Mouse (Mus musculus) CH12.LX (cell line): ENCODE measurements around the gene Eef1g. TPM values are rescaled to one million over a fixed set of nuclear protein-coding genes. Genes with fewer than 3 reads are reported as not detected.

Experiments
- DNase-seq: peaks from one replicate; pipeline ENCODE4 v3.0.0-alpha.2; 2013; ENCODE audit errors: extremely low read depth
- H3K27ac ChIP-seq: 2 replicates; pipeline ENCODE4 v1.5.1; 2012; ENCODE audit warnings: low read depth, mild to moderate bottlenecking, control low read depth, moderate library complexity; ENCODE audit not compliant: insufficient read depth
- H3K27me3 ChIP-seq: replicated peaks from 2 replicates; pipeline ENCODE3; 2012; ENCODE audit warnings: inconsistent platforms
- H3K36me3 ChIP-seq, 2 experiments: replicated peaks in 1 of 2; 2 replicates each; pipeline versions ENCODE3 to v1.6.1; 2012; ENCODE audit warnings: inconsistent platforms in 1 of 2, low read length in 1 of 2, mild to moderate bottlenecking in 1 of 2, mixed read lengths in 1 of 2, moderate library complexity in 1 of 2; ENCODE audit not compliant: control insufficient read depth in 1 of 2, insufficient read depth in 1 of 2
- H3K4me1 ChIP-seq, 2 experiments: 2 replicates each; pipeline ENCODE4 v1.6.1; 2012; ENCODE audit warnings: inconsistent platforms in 1 of 2, moderate library complexity in 1 of 2; ENCODE audit not compliant: insufficient read depth in 2 of 2, control insufficient read depth in 1 of 2
- H3K4me2 ChIP-seq: 2 replicates; pipeline ENCODE4 v1.6.1; 2012; ENCODE audit warnings: low read depth, mild to moderate bottlenecking, control low read depth; ENCODE audit not compliant: poor library complexity, insufficient read depth, severe bottlenecking
- H3K4me3 ChIP-seq, 3 experiments: fragments of 150-350 bp in 1 of 3; sonication (generic) in 1 of 3; replicated peaks in 1 of 3; 2 replicates each; pipeline versions ENCODE3 to v1.5.1; 2011 to 2012; ENCODE audit warnings: low read depth in 2 of 3, low read length in 2 of 3, mild to moderate bottlenecking in 2 of 3, moderate library complexity in 2 of 3, control low read depth in 1 of 3, improper control_type of control experiment in 1 of 3, inconsistent platforms in 1 of 3, mixed read lengths in 1 of 3; ENCODE audit not compliant: poor library complexity in 1 of 3
- H3K79me2 ChIP-seq: replicated peaks from 2 replicates; pipeline ENCODE4 v1.6.1; 2012; ENCODE audit warnings: mild to moderate bottlenecking, moderate library complexity; ENCODE audit not compliant: control insufficient read depth, poor library complexity, insufficient read depth, severe bottlenecking; ENCODE audit errors: extremely low read depth
- H3K9ac ChIP-seq: 2 replicates; pipeline ENCODE4 v1.6.1; 2012; ENCODE audit warnings: low read depth, mild to moderate bottlenecking, control low read depth, moderate library complexity; ENCODE audit not compliant: insufficient read depth
- H3K9me3 ChIP-seq: replicated peaks from 2 replicates; pipeline ENCODE3; 2012; ENCODE audit warnings: low read length, inconsistent platforms, mixed read lengths
- BHLHE40 ChIP-seq: IDR thresholded peaks from 2 replicates; pipeline ENCODE4 v1.6.1; 2011; ENCODE audit warnings: mild to moderate bottlenecking, low read depth, low read length, improper control_type of control experiment
- CHD1 ChIP-seq: IDR thresholded peaks from 2 replicates; pipeline ENCODE4 v1.6.1; 2012; ENCODE audit warnings: low read depth, low read length, improper control_type of control experiment, inconsistent platforms
- CHD2 ChIP-seq: IDR thresholded peaks from 2 replicates; pipeline ENCODE4 v1.6.1; 2011; ENCODE audit warnings: low read length, improper control_type of control experiment
- E2F4 ChIP-seq: IDR thresholded peaks from 2 replicates; pipeline ENCODE4 v1.6.1; 2011; ENCODE audit warnings: low read depth, low read length, improper control_type of control experiment; ENCODE audit not compliant: insufficient replicate concordance
- ELF1 ChIP-seq: IDR thresholded peaks from 2 replicates; pipeline ENCODE4 v1.6.1; 2014; ENCODE audit warnings: low read depth, mild to moderate bottlenecking, inconsistent platforms, low read length, improper control_type of control experiment
- ETS1 ChIP-seq: conservative IDR thresholded peaks from 2 replicates; pipeline ENCODE4 v1.6.1; 2012; ENCODE audit warnings: low read depth, mild to moderate bottlenecking, inconsistent platforms, low read length, improper control_type of control experiment, moderate library complexity
- HCFC1 ChIP-seq: IDR thresholded peaks from 2 replicates; pipeline ENCODE4 v1.6.1; 2012; ENCODE audit warnings: low read depth, mild to moderate bottlenecking, inconsistent platforms, low read length, improper control_type of control experiment
- IRF4 ChIP-seq: IDR thresholded peaks from 2 replicates; pipeline ENCODE4 v1.6.1; 2014; ENCODE audit warnings: low read depth, mild to moderate bottlenecking, inconsistent platforms, low read length, improper control_type of control experiment
- JUN ChIP-seq: IDR thresholded peaks from 2 replicates; pipeline ENCODE4 v1.6.1; 2011; ENCODE audit warnings: low read depth, mild to moderate bottlenecking, low read length, improper control_type of control experiment, moderate library complexity; ENCODE audit not compliant: insufficient read depth
- JUND ChIP-seq: conservative IDR thresholded peaks from 2 replicates; pipeline ENCODE4 v1.6.1; 2011; ENCODE audit warnings: low read depth, low read length, improper control_type of control experiment
- KAT2A ChIP-seq: IDR thresholded peaks from 2 replicates; pipeline ENCODE4 v1.6.1; 2012; ENCODE audit warnings: low read length, improper control_type of control experiment, inconsistent platforms; ENCODE audit not compliant: insufficient replicate concordance
- MAFK ChIP-seq: IDR thresholded peaks from 2 replicates; pipeline ENCODE4 v1.6.1; 2011; ENCODE audit warnings: low read length, improper control_type of control experiment; ENCODE audit not compliant: insufficient replicate concordance
- MAX ChIP-seq: IDR thresholded peaks from 2 replicates; pipeline ENCODE4 v1.6.1; 2011; ENCODE audit warnings: low read length, improper control_type of control experiment
- MAZ ChIP-seq: IDR thresholded peaks from 2 replicates; pipeline ENCODE4 v1.6.1; 2012; ENCODE audit warnings: low read depth, mild to moderate bottlenecking, inconsistent platforms, low read length, improper control_type of control experiment, moderate library complexity
- MEF2A ChIP-seq: IDR thresholded peaks from 2 replicates; pipeline ENCODE4 v1.6.1; 2014; ENCODE audit warnings: low read depth, mild to moderate bottlenecking, inconsistent platforms, low read length, improper control_type of control experiment, borderline replicate concordance
- MXI1 ChIP-seq: IDR thresholded peaks from 2 replicates; pipeline ENCODE4 v1.6.1; 2011; ENCODE audit warnings: mild to moderate bottlenecking, low read depth, low read length, improper control_type of control experiment
- MYC ChIP-seq: IDR thresholded peaks from 2 replicates; pipeline ENCODE4 v1.6.1; 2011; ENCODE audit warnings: low read depth, mild to moderate bottlenecking, improper control_type of control experiment, low read length
- NELFE ChIP-seq: IDR thresholded peaks from 2 replicates; pipeline ENCODE4 v1.6.1; 2011; ENCODE audit warnings: low read depth, low read length, improper control_type of control experiment
- NRF1 ChIP-seq: IDR thresholded peaks from 2 replicates; pipeline ENCODE4 v1.6.1; 2014; ENCODE audit warnings: low read depth, mild to moderate bottlenecking, inconsistent platforms, low read length, improper control_type of control experiment, moderate library complexity
- PAX5 ChIP-seq: IDR thresholded peaks from 2 replicates; pipeline ENCODE4 v1.6.1; 2012; ENCODE audit warnings: low read length, inconsistent platforms, mixed read lengths
- POLR2A ChIP-seq: IDR thresholded peaks from 2 replicates; pipeline ENCODE4 v1.6.1; 2011; ENCODE audit warnings: low read depth, mild to moderate bottlenecking, improper control_type of control experiment, low read length
- POLR2AphosphoS2 ChIP-seq: IDR thresholded peaks from 2 replicates; pipeline ENCODE4 v1.6.1; 2011; ENCODE audit warnings: low read depth, low read length, improper control_type of control experiment
- RCOR1 ChIP-seq: conservative IDR thresholded peaks from 2 replicates; pipeline ENCODE4 v1.6.1; 2012; ENCODE audit warnings: low read depth, mild to moderate bottlenecking, inconsistent platforms, low read length, improper control_type of control experiment
- SIN3A ChIP-seq: IDR thresholded peaks from 2 replicates; pipeline ENCODE4 v1.6.1; 2012; ENCODE audit warnings: low read length, improper control_type of control experiment, inconsistent platforms
- SMC3 ChIP-seq: IDR thresholded peaks from 2 replicates; pipeline ENCODE4 v1.6.1; 2011; ENCODE audit warnings: low read depth, low read length, improper control_type of control experiment
- TBP ChIP-seq: conservative IDR thresholded peaks from 2 replicates; pipeline ENCODE4 v1.6.1; 2011; ENCODE audit warnings: low read depth, low read length, improper control_type of control experiment
- TCF12 ChIP-seq: IDR thresholded peaks from 2 replicates; pipeline ENCODE4 v1.6.1; 2014; ENCODE audit warnings: low read depth, mild to moderate bottlenecking, inconsistent platforms, low read length, improper control_type of control experiment
- UBTF ChIP-seq: IDR thresholded peaks from 2 replicates; pipeline ENCODE4 v1.6.1; 2012; ENCODE audit warnings: low read depth, mild to moderate bottlenecking, inconsistent platforms, low read length, improper control_type of control experiment, moderate library complexity
- USF2 ChIP-seq: conservative IDR thresholded peaks from 2 replicates; pipeline ENCODE4 v1.6.1; 2011; ENCODE audit warnings: low read depth, low read length, improper control_type of control experiment
- ZNF384 ChIP-seq: IDR thresholded peaks from 2 replicates; pipeline ENCODE4 v1.6.1; 2012; ENCODE audit warnings: low read depth, low read length, improper control_type of control experiment, inconsistent platforms
- dilution Hi-C: fragments of 300-500 bp; cut with MboI; formaldehyde crosslinking; loops from 2 replicates; pipeline ENCODE4 v1.14.3; 2020; ENCODE audit warnings: low sequenced_read_pairs; ENCODE audit not compliant: extremely low pct_unique_long_range_greater_than_20kb, extremely low pct_ligation_motif_present
- in situ Hi-C: fragments of 300-500 bp; cut with MboI; formaldehyde crosslinking; loops from 3 replicates; pipeline ENCODE4 v1.14.3; 2019; ENCODE audit warnings: low sequenced_read_pairs, low pct_ligation_motif_present, low pct_unique_long_range_greater_than_20kb, mixed read lengths
- polyA plus RNA-seq: library from polyadenylated mRNA; unstranded; fragments of >175 nt; gene quantifications from 2 replicates; pipeline ENCODE4 v1.2.1, GENCODE M21; 2012; ENCODE audit warnings: low read depth; ENCODE audit not compliant: insufficient read length
- total RNA-seq, 2 experiments: library from RNA; depleted of rRNA; stranded (reverse); fragments of 300-350 nt in 1 of 2; fragments of >200 nt in 1 of 2; gene quantifications; 2 replicates each; pipeline ENCODE4 v1.2.3; 2012 to 2014

Gene Eef1g
- total and polyA plus RNA-seq, 3 experiments, result 1,172 to 1,511 (median 1,294) TPM

DNA sequence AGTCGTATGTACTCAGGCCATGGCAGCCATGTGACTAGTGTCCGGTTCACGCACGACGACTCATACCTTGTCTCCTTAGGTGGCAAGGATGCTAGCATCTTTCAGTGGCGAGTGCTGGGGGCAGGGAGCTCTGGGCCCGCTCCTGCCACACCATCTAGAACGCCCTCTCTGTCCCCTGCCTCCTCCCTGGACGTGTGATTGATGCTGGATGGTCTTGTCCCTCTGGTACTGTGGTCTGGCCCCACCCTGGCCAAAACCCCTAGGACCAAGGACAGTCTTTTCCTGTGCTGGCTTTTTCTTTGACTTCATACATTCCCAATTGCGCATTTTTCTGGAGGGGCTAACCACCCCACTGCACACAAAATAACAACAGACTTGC, 25.7 kb upstream of the Eef1g start:
- Histone ChIP-seq H3K36me3 (peaks cover 57 to 75% of the 10 kb centered on the region in 2 experiments), H3K4me3 (peak overlapping the region in 2 of 3 experiments; percentile 45 to 95), H3K27me3 (no peaks in the 10 kb centered on the region), H3K27ac (peak overlapping the region; percentile 99), H3K79me2 (peaks cover 39% of the 10 kb centered on the region), H3K9me3 (no peaks in the 10 kb centered on the region), H3K4me1 (peaks cover 16 to 48% of the 10 kb centered on the region in 2 experiments), H3K9ac (peak overlapping the region; percentile 72), H3K4me2 (peak overlapping the region; percentile 88)
- in situ Hi-C loops (no loop called here), dilution Hi-C loops (no loop called here)
- TF ChIP-seq USF2 (no peak), MEF2A (no peak), IRF4 (no peak), NRF1 (no peak), E2F4 (no peak), JUN (no peak), CHD2 (0 out of 2 replicates have a peak, but pooled peaks have one; percentile 25), MXI1 (0 out of 2 replicates have a peak, but pooled peaks have one; percentile 9)
- peak; percentile 21 for DNase-seq

DNA sequence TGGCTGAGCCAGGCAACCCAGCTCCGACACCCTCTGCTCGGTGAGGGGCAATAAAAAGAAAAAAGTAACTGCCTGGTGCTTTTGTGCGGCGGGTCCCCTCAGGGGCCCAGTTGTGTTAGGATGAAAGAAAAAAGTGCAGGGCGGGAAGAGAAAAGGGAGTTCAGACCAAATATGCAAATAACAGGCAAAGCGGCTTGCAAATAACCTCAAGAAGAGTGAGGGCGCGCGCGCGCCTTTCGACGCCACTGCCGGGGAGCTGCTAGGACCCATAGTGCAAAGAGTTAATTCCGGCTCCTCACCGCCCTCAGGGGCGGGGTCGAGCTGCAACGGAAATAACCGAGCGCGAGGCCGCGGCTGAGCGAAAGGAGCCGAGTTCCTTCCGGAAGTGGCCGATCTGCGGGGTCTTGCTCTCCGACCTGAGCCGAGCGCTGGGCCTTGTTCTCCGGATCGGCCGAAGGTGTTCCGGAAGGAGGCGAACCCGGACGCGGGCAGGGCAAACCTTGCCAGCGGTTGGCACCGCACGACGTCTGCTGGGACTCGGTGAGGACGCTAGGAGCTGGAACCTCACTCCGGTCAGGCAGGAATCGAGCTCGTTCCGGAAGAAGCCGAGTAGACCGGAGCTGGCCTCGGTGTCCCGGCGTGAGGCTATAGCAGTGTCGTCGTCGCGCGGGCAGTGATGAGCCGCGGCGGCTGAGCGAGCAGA, 25.2 kb upstream of the Eef1g start, which contains the start of gene Mta2:
Mta2 (plus strand) TSS at position 361 of the 703 bp plus-strand sequence.
- dilution Hi-C loops (no loop called here), in situ Hi-C loops (no loop called here)
- DNase-seq, result peak; percentile 98
- Histone ChIP-seq H3K27ac (peak within 1 kb of the TSS; percentile 99), H3K9me3 (no peaks in the 10 kb centered on the region), H3K4me2 (peak within 1 kb of the TSS; percentile 91), H3K36me3 (peaks cover 57 to 75% of the 10 kb centered on the region in 2 experiments), H3K4me3 (peak within 1 kb of the TSS; percentile 75 to 95 (median 91)), H3K9ac (peak within 1 kb of the TSS; percentile 97), H3K27me3 (no peaks in the 10 kb centered on the region), H3K79me2 (peaks cover 42% of the 10 kb centered on the region), H3K4me1 (peaks cover 16 to 48% of the 10 kb centered on the region in 2 experiments)
- TF ChIP-seq PAX5 (no peak), MAFK (no peak), E2F4 (peak; percentile 98), NRF1 (peak; percentile 73), TCF12 (peak; percentile 56), MXI1 (peak; percentile 19; the same call in 1 of the 2 replicates), TBP (peak; percentile 91), RCOR1 (no peak; the same call in 1 of the 2 replicates), ZNF384 (peak; percentile 93), SMC3 (no peak), CHD2 (0 out of 2 replicates have a peak, but pooled peaks have one; percentile 16), ETS1 (peak; percentile 46), USF2 (no peak), ELF1 (peak; percentile 90), POLR2A (peak; percentile 76), BHLHE40 (peak; percentile 64), NELFE (peak; percentile 84), KAT2A (peak; percentile 65; the same call in 1 of the 2 replicates), MYC (peak; percentile 38; the same call in 1 of the 2 replicates), MAX (peak; percentile 70), HCFC1 (peak; percentile 69), CHD1 (no peak; the same call in none of the 2 replicates), SIN3A (peak; percentile 90), JUN (no peak), POLR2AphosphoS2 (peak; percentile 86), JUND (no peak), UBTF (peak; percentile 52; the same call in 1 of the 2 replicates), MAZ (peak; percentile 87; the same call in 1 of the 2 replicates)
